Mouse (Mus musculus) MEL (cell line): ENCODE measurements at regions not wholly inside any gene's neighbourhood (a gene's known extent, or its start where the extent isn't known, plus 50 kb on each side); places are given as distances from the start of the nearest gene placed in this dataset.

Source experiments
- DNase-seq: peaks from one replicate; pipeline ENCODE4 v3.0.0; 2011; ENCODE audit warnings: low read depth, low spot score
- H3K27ac ChIP-seq: 2 replicates; pipeline ENCODE4 v1.5.1; 2012; ENCODE audit warnings: low read depth, mild to moderate bottlenecking, control low read depth, low read length, moderate library complexity; ENCODE audit not compliant: control insufficient read depth
- H3K27me3 ChIP-seq, 2 experiments: fragments of 150-350 bp in 1 of 2; sonication (generic) in 1 of 2; 2 replicates each; pipeline ENCODE4 v1.6.1; 2012; ENCODE audit warnings: low read length in 2 of 2, mild to moderate bottlenecking in 2 of 2, improper control_type of control experiment in 1 of 2, moderate library complexity in 1 of 2; ENCODE audit not compliant: insufficient read depth in 2 of 2, control insufficient read depth in 1 of 2
- H3K36me3 ChIP-seq, 2 experiments: 2 replicates each; pipeline ENCODE4 v1.6.1; 2012 to 2014; ENCODE audit warnings: low read length in 2 of 2, improper control_type of control experiment in 1 of 2, inconsistent platforms in 1 of 2, mild to moderate bottlenecking in 1 of 2; ENCODE audit not compliant: insufficient read depth in 2 of 2, control insufficient read depth in 1 of 2
- H3K4me1 ChIP-seq, 2 experiments: fragments of 150-350 bp in 1 of 2; sonication (generic) in 1 of 2; 2 replicates each; pipeline ENCODE4 v1.6.1; 2012; ENCODE audit warnings: low read length in 2 of 2, improper control_type of control experiment in 1 of 2, mild to moderate bottlenecking in 1 of 2; ENCODE audit not compliant: insufficient read depth in 2 of 2, control insufficient read depth in 1 of 2
- H3K4me3 ChIP-seq, 2 experiments: fragments of 150-350 bp in 1 of 2; sonication (generic) in 1 of 2; 2 replicates each; pipeline ENCODE4 v1.5.1; 2012; ENCODE audit warnings: low read depth in 2 of 2, low read length in 2 of 2, mild to moderate bottlenecking in 2 of 2, moderate library complexity in 2 of 2, control low read depth in 1 of 2, improper control_type of control experiment in 1 of 2; ENCODE audit not compliant: control insufficient read depth in 1 of 2, insufficient read depth in 1 of 2
- H3K79me2 ChIP-seq: 2 replicates; pipeline ENCODE4 v1.6.1; 2012; ENCODE audit warnings: mild to moderate bottlenecking, low read length, moderate library complexity; ENCODE audit not compliant: control insufficient read depth, poor library complexity, insufficient read depth
- H3K9ac ChIP-seq: 2 replicates; pipeline ENCODE4 v1.6.1; 2012; ENCODE audit warnings: low read depth, mild to moderate bottlenecking, control low read depth, low read length, moderate library complexity; ENCODE audit not compliant: control insufficient read depth, poor library complexity, severe bottlenecking
- H3K9me3 ChIP-seq: fragments of 150-350 bp; sonication (generic); replicated peaks from 2 replicates; pipeline ENCODE4 v1.6.1; 2012; ENCODE audit warnings: mild to moderate bottlenecking, low read length, improper control_type of control experiment, moderate library complexity; ENCODE audit not compliant: insufficient read depth
- BHLHE40 ChIP-seq: IDR thresholded peaks from 2 replicates; pipeline ENCODE4 v1.6.1; 2012; ENCODE audit warnings: low read depth, mild to moderate bottlenecking, inconsistent platforms, low read length, improper control_type of control experiment, borderline replicate concordance
- CHD2 ChIP-seq: IDR thresholded peaks from 2 replicates; pipeline ENCODE4 v1.6.1; 2011; ENCODE audit warnings: low read length, improper control_type of control experiment
- E2F4 ChIP-seq: IDR thresholded peaks from 2 replicates; pipeline ENCODE4 v1.6.1; 2011; ENCODE audit warnings: low read depth, low read length, improper control_type of control experiment, borderline replicate concordance
- ELF1 ChIP-seq: IDR thresholded peaks from 2 replicates; pipeline ENCODE4 v1.6.1; 2014; ENCODE audit warnings: low read depth, mild to moderate bottlenecking, inconsistent platforms, low read length, improper control_type of control experiment, moderate library complexity
- ETS1 ChIP-seq: IDR thresholded peaks from 2 replicates; pipeline ENCODE4 v1.6.1; 2012; ENCODE audit warnings: low read depth, mild to moderate bottlenecking, inconsistent platforms, low read length, improper control_type of control experiment, moderate library complexity
- GATA1 ChIP-seq: IDR thresholded peaks from 2 replicates; pipeline ENCODE4 v1.6.1; 2011; ENCODE audit warnings: low read depth, low read length, improper control_type of control experiment
- HCFC1 ChIP-seq: IDR thresholded peaks from 2 replicates; pipeline ENCODE4 v1.6.1; 2012; ENCODE audit warnings: low read depth, mild to moderate bottlenecking, inconsistent platforms, low read length, improper control_type of control experiment, moderate library complexity
- KAT2A ChIP-seq: conservative IDR thresholded peaks from 2 replicates; pipeline ENCODE4 v1.6.1; 2012; ENCODE audit warnings: low read depth, low read length, improper control_type of control experiment, inconsistent platforms
- MAFK ChIP-seq: IDR thresholded peaks from 2 replicates; pipeline ENCODE4 v1.6.1; 2011; ENCODE audit warnings: low read depth, mild to moderate bottlenecking, low read length, improper control_type of control experiment, borderline replicate concordance
- MAZ ChIP-seq: IDR thresholded peaks from 2 replicates; pipeline ENCODE4 v1.6.1; 2012; ENCODE audit warnings: low read depth, mild to moderate bottlenecking, inconsistent platforms, low read length, improper control_type of control experiment
- MXI1 ChIP-seq: IDR thresholded peaks from 2 replicates; pipeline ENCODE4 v1.6.1; 2011; ENCODE audit warnings: mild to moderate bottlenecking, low read depth, low read length, improper control_type of control experiment
- MYB ChIP-seq: IDR thresholded peaks from 2 replicates; pipeline ENCODE4 v1.6.1; 2011; ENCODE audit warnings: mild to moderate bottlenecking, low read depth, low read length, improper control_type of control experiment
- NRF1 ChIP-seq: IDR thresholded peaks from 2 replicates; pipeline ENCODE4 v1.6.1; 2014; ENCODE audit warnings: low read depth, mild to moderate bottlenecking, inconsistent platforms, low read length, improper control_type of control experiment, moderate library complexity; ENCODE audit not compliant: poor library complexity, insufficient read depth, severe bottlenecking
- POLR2AphosphoS5 ChIP-seq: IDR thresholded peaks from 2 replicates; pipeline ENCODE4 v1.6.1; 2012; ENCODE audit warnings: low read depth, borderline replicate concordance, mild to moderate bottlenecking, inconsistent platforms, low read length, moderate library complexity, mixed read lengths
- RAD21 ChIP-seq: IDR thresholded peaks from 2 replicates; pipeline ENCODE4 v1.6.1; 2011; ENCODE audit warnings: mild to moderate bottlenecking, low read depth, low read length, improper control_type of control experiment
- RCOR1 ChIP-seq: IDR thresholded peaks from 2 replicates; pipeline ENCODE4 v1.6.1; 2012; ENCODE audit warnings: low read depth, mild to moderate bottlenecking, inconsistent platforms, low read length, improper control_type of control experiment
- SMC3 ChIP-seq: IDR thresholded peaks from 2 replicates; pipeline ENCODE4 v1.6.1; 2011; ENCODE audit warnings: low read depth, low read length, improper control_type of control experiment
- USF2 ChIP-seq, 2 experiments: IDR thresholded peaks; 2 replicates each; pipeline ENCODE4 v1.6.1; 2011 to 2012; ENCODE audit warnings: improper control_type of control experiment in 2 of 2, low read length in 2 of 2, borderline replicate concordance in 1 of 2, inconsistent platforms in 1 of 2, low read depth in 1 of 2, mild to moderate bottlenecking in 1 of 2; ENCODE audit not compliant: insufficient read depth in 1 of 2
- ZMIZ1 ChIP-seq: IDR thresholded peaks from 2 replicates; pipeline ENCODE4 v1.6.1; 2012; ENCODE audit warnings: low read depth, mild to moderate bottlenecking, inconsistent platforms, low read length, improper control_type of control experiment, moderate library complexity

- TF ChIP-seq KAT2A = no peak
- no peak for TF ChIP-seq RAD21
- no peak for TF ChIP-seq MYB
- no peak for TF ChIP-seq HCFC1
- no peak for TF ChIP-seq NRF1
- no peak for TF ChIP-seq BHLHE40
- no peak for TF ChIP-seq E2F4
- TF ChIP-seq CHD2 = no peak
- TF ChIP-seq ETS1 = no peak
- TF ChIP-seq ELF1 = no peak
- no peak for TF ChIP-seq MAFK
- TF ChIP-seq USF2 (IDR thresholded peaks at IDR 0.05; ENCODE audit: borderline replicate concordance in 1 of 2, insufficient read depth in 1 of 2, low read depth in 1 of 2, low read length in 2 of 2) = no peak
- no peak for TF ChIP-seq MXI1
- TF ChIP-seq SMC3 = no peak
- TF ChIP-seq POLR2AphosphoS5 = no peak
- no peak for TF ChIP-seq RCOR1
- TF ChIP-seq GATA1 = no peak
- TF ChIP-seq ZMIZ1 = no peak
- Histone ChIP-seq H3K36me3 (no peaks in the 10 kb centered on the region), H3K4me1 (no peaks in the 10 kb centered on the region), H3K27me3 (no peaks in the 10 kb centered on the region; a peak in 1 of 4 replicates), H3K9ac (no peak overlapping the region), H3K9me3 (no peaks in the 10 kb centered on the region), H3K4me3 (no peak overlapping the region), H3K27ac (no peak overlapping the region), H3K79me2 (no peaks in the 10 kb centered on the region)
- no peak for DNase-seq
These were observed 72.8 kb upstream of the 4930583I09Rik start for GRCm38 (mm10) chr17:64908671-64909070.

DNA sequence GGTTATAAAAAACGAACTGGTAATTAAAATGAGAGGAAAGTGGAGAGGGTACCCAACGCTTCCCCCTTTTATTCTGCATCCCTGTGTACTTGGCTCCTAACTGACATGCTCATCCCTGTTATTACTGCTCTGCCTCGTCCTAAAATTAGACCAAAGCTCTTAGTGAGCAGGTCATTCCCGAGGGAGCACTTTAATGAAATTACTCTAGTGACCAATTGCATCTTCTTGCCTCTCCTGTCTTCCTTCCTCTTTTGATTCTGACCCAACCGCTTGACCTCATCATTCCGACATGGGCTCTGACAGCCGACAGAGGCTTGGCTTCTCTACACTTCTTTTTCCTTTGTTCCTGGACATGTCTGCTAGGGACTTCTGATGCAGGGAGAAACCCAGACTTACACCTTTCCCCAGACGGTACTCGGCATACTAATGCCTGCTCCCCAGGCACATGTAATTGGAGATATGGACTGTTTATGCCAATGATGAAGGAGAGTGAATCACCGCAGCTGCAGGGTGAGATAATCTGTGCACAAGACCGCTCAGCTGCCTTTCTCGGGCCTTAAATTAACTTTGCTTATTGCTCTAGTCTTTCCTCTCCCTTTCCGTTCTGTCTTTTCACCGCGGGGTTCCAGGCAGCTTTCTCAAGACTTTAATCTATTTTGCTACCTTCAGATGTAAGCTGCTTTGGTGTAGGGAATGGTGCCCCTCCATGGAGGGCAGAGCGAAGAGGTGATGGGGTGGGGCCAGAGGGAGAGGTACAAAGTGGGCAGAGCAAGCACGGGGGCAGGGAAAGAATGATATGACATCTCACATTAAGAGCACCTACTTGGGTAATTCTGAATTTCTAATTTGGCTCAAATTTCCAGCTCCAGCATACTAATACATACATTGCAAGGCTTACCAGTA is 66.1 kb upstream of the 4930583I09Rik start:
- Histone ChIP-seq H3K79me2 (no peaks in the 10 kb centered on the region), H3K27ac (no peak overlapping the region), H3K9me3 (no peaks in the 10 kb centered on the region), H3K9ac (no peak overlapping the region), H3K4me3 (no peak overlapping the region), H3K36me3 (no peaks in the 10 kb centered on the region), H3K27me3 (peaks cover 0 to 1% of the 10 kb centered on the region in 2 experiments; a peak in 1 of 4 replicates), H3K4me1 (no peaks in the 10 kb centered on the region)
- TF ChIP-seq USF2 (IDR thresholded peaks at IDR 0.05; ENCODE audit: borderline replicate concordance in 1 of 2, insufficient read depth in 1 of 2, low read depth in 1 of 2, low read length in 2 of 2) (no peak), MAZ (no peak)
- no peak for DNase-seq
